Mouse (Mus musculus) urinary bladder, postnatal 25 days (tissue): ENCODE data around the gene Plk5.

Experiments used
- DNase-seq: peaks from one replicate; pipeline ENCODE4 v3.0.0; 2022; ENCODE audit warnings: low spot score

The Plk5 gene

GRCm38 (mm10) chr10:80357336-80357735 lies 1.1 kb downstream of the Plk5 start:
- DNase-seq, result no peak

GRCm38 (mm10) chr10:80357994-80358639 lies 1.9 kb downstream of the Plk5 start:
- DNase-seq, result peak; percentile 51

DNA sequence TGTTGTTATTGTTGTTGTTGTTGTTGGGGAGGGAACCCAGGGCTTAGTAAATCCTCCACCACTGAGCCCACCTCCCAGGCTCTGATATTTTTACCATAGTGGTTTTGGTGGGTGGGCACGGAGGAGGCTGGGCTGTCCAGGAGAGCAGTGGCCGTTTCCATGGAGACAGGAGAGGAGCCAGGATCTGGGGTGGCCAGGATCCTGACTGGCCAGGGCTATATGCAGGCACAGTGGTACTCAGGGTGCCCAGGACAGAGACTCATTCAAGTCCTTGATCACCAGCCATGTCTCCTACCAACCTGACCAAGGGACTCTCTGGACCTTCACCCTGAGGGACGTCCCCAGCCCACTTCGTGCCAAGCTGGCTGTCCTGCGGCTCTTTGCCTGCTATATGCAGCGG lies 7.5 kb downstream of the Plk5 start:
- DNase-seq, result no peak

- no peak for DNase-seq
These were observed 9.5 kb downstream of the Plk5 start for GRCm38 (mm10) chr10:80365736-80366135.

DNA sequence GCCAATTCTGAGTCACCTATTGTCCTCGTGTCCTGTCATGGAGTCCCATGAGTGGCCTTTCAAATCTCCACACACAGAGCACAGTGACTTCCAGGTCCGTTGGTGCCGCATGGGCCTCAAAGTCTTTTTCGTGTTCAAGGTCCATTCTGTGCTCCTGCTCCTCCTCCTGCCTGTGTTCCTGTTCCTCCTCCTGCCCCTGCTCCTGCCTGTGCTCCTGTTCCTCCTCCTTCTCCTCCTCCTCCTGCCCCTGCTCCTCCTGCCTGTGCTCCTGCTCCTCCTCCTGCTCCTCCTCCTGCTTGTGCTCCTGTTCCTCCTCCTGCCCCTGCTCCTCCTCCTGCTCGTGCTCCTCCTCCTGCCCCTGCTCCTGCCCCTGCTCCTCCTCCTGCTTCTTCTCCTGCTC lies 11.7 kb downstream of the Plk5 start:
- no peak for DNase-seq

GRCm38 (mm10) chr10:80368392-80368791 lies 12.1 kb downstream of the Plk5 start:
- DNase-seq, result no peak

DNA sequence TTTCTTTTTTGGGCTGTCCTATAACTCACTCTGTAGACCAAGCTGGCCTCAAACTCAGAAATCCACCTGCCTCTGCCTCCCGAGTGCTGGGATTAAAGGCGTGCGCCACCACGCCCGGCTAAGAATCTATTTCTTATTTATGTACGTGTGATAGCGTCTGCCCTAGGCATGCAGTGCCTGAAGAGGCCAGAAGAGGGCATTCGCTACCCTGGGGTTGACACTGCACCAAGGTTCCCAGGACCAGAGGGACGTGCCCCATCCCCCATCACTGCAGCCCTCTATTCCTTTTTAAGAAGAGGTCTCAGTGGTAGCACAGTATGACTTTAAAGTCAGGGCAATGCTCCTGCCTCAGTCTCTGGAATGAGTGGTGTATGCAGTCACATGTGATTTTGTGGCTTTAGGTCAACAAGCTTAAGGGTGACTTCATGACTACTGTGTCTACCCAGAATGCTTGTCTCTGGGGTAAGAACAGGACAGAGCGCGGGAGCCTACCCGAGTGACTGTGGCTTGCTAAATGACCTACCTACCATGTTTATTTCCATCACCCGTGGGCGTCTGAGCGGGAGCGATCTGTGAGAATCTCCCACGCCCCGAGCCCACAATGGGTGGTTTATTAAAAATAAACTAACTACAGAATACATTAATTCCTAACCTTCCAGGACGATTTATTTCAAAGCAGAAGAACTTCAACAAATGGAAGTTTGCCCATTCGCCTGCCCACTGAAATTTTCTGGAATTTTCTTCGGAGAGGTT lies 13.9 kb downstream of the Plk5 start:
- no peak for DNase-seq

DNA sequence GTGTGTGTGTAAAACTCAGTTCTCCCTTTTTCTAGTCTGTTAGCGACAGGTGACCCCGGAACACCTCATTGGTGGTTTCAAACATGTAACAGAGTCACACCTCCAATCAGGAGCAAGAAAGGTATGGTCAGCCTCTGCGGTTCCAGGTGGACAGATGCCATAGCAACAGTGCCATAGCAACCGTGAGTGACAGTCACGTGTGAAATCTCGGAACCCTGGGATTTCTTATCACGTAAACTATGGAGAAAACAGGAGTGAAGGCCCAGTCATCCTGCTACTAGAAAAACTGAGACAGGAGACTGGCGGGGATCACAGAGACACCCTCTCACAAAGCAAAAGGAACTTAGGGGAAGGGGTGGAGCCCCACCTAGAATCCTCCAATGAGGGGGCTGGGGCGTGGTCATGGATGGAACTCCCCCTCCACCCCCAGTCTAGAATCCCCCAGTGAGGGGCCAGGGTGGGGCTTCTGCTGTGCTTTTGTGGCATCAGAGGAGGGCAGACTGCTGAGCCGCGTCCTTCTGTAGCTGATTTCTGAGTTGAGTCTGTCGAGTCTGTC lies 15.2 kb downstream of the Plk5 start:
- no peak for DNase-seq

GRCm38 (mm10) chr10:80371983-80372382 lies 15.7 kb downstream of the Plk5 start:
- no peak for DNase-seq

GRCm38 (mm10) chr10:80372706-80373105 lies 16.4 kb downstream of the Plk5 start:
- DNase-seq, result no peak

DNA sequence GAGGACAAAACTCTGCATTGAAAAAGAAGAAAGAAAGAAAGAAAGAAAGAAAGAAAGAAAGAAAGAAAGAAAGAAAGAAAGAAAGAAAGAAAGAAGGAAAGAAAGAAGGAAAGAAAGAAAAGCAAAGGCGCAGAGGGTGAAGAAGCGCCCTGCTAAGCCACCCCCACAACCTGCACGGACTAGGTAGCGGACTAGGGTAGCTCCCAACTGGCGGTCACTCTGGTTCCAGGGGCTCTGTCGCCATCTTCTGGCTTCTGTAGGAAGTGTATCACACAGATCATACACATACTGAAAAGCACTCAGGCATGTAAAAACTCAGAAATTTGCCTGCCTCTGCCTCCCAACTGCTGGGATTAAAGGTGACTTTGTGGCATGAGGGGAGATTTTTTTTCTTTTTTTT lies 17.8 kb downstream of the Plk5 start:
- peak; percentile 69 for DNase-seq

DNA sequence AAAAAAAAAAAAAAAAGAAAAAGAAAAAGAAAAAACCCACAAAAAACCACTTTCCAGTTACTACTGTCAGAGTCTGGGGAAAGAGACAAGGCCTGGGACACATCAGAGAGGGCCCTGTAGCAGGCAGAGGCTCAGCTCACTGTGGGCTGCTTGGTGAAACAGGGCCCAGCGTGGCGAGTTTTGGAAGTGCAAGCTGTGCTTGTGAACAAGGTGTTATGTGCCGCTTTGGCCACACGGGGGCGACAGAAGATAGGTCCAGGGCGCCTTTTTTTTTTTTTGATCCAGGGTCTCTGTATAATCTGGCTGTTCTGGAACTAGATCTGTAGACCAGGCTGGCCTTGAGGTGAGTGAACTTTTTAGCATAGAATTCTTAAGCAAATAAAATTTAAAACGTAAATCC lies 19.9 kb downstream of the Plk5 start:
- peak; percentile 94 for DNase-seq

DNA sequence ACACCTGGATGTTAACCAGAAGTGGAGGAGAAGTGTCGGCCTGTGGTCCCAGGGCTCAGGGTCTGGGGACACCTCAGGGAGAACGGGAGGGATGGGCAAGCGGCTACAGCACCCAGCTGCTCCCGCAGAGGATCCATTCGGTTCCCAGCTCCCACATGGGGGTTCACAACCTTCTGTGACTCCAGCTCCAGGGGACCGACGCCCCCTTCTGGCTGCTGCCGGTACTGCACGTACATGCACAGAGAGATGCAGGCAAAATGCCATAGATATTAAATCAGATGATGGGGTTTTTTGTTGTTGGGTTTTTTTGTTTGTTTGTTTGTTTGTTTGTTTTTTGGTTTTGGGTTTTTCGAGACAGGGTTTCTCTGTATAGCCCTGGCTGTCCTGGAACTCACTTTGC lies 21.5 kb downstream of the Plk5 start:
- DNase-seq, result no peak

DNA sequence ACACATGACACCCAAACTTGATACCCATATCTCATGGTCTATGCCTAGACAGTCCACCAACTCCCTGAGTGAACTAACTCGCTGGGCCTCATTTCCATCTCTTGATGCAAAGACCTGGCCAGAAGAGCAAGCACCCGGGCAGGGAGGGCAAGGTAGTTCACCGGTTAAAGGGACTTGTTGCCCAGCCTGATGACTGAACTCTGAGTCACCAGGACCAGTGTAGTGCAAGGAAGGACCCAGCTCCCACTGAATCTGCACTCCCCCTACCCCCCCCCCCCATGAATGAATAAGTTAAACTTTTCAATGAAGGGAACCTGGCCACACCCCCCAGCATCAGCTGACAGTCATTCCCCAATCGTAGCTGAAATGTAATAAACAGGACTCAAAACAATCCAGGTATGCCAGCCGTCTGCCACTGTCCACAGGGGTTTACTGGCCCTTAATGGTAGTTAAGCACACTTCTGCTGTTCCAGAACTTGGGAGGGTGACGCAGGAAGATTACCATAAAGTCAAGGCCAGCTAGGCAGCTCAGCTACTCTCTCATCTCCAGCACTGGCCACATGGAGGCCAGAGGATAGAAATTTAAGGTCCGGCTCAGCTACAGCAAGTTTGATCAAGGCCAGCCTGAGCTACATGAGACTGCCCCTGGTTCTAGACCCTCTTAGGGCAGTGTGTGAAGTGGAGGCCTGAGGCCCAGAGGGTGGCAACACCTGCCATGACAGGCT lies 26.5 kb downstream of the Plk5 start:
- DNase-seq, result no peak

- no peak for DNase-seq
These were observed 27.2 kb downstream of the Plk5 start for GRCm38 (mm10) chr10:80383431-80383830.

DNA sequence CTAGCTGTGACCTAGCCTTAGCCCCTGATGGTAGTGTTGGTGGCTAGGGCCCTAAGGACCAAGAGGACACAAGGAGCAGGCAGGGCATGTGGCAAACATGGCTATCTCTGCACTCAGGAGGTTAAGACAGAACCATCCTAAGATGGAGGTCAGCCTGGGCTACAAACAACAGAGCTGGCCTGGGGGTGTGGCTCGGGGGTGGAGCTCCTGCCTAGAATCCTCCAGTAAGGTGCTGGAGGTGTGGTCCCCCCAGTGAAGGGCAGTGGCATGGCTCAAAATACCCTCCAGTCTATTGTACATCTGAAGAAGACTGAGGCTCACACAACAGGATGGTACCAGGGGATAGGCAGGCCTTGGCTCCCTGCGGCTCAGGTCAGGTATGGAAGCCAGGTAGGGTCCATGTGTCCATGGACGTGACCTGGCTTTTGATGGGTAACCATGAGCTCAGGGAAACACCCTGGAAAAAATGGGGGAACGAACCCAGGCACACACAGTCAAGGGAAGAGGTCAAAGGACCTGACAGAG lies 27.9 kb downstream of the Plk5 start:
- DNase-seq, result no peak

- no peak for DNase-seq
These were observed 28.4 kb downstream of the Plk5 start for GRCm38 (mm10) chr10:80384709-80385108.

- DNase-seq, result no peak
These were observed 29.1 kb downstream of the Plk5 start for GRCm38 (mm10) chr10:80385310-80385709.

- no peak for DNase-seq
These were observed 29.8 kb downstream of the Plk5 start for GRCm38 (mm10) chr10:80385811-80386734.

- DNase-seq, result no peak
These were observed 30.6 kb downstream of the Plk5 start for GRCm38 (mm10) chr10:80386735-80387471.

DNA sequence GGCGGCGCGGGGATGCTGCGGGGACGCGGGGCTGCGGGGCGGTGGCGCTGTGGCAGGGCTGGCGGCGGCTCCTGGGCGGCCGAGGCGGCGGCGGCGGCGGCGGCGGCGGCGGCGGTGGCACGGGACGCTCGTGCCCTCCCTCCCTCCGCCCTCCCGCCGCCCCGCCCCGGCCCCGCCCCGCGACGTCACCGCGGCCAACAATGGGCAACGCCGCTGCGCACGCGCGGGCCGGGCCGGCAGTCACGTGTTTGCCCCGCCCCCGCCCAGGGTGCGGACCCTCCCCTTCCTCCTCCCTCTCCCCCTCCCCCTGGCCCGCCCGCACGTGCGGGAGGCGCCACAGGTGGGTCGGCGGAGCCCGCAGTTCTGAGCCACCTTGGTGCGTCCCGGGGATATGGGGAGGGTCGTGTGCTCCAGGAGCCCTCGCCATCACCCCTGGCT lies 31.3 kb downstream of the Plk5 start, which contains the start of gene Mex3d:
Gene Mex3d, minus strand, starts transcription at position 138 of the 438 bp plus-strand sequence.
- peak; percentile 93 for DNase-seq
